Mouse (Mus musculus) midbrain, embryonic 14.5 days (tissue): ENCODE results near the gene Snx1. TPM values are rescaled to one million over a fixed set of nuclear protein-coding genes. Genes with fewer than 3 reads are reported as not detected.

Experiments used
- ATAC-seq: fragments of 200-750 bp; cut with Nextera tagmentation; 2 replicates; pipeline ENCODE4 v1.8.0; 2017; ENCODE audit warnings: moderate number of reproducible peaks, moderate library complexity; ENCODE audit not compliant: low FRiP score, low TSS enrichment
- DNase-seq: peaks from one replicate; pipeline ENCODE4 v3.0.0-alpha.2; 2015
- H3K27ac ChIP-seq: fragments of 300-500 bp; sonication (generic); replicated peaks from 2 replicates; pipeline ENCODE4 v1.5.1; 2014; ENCODE audit warnings: mild to moderate bottlenecking, low read depth, low read length, moderate library complexity
- H3K27me3 ChIP-seq: fragments of 300-500 bp; sonication (generic); 2 replicates; pipeline ENCODE4 v1.6.1; 2014; ENCODE audit warnings: low read length, control low read depth, mixed read lengths; ENCODE audit not compliant: control insufficient read depth, insufficient read depth
- H3K36me3 ChIP-seq: fragments of 300-500 bp; sonication (generic); 2 replicates; pipeline ENCODE4 v1.6.1; 2014; ENCODE audit warnings: low read length, control low read depth; ENCODE audit not compliant: control insufficient read depth, insufficient read depth
- H3K4me1 ChIP-seq: fragments of 300-500 bp; sonication (generic); 2 replicates; pipeline ENCODE4 v1.6.1; 2014; ENCODE audit warnings: mild to moderate bottlenecking, antibody characterized with exemption, low read length, control low read depth; ENCODE audit not compliant: control insufficient read depth, insufficient read depth
- H3K4me2 ChIP-seq: fragments of 300-500 bp; sonication (generic); 2 replicates; pipeline ENCODE4 v1.6.1; 2014; ENCODE audit warnings: mild to moderate bottlenecking, low read length, moderate library complexity
- H3K4me3 ChIP-seq: fragments of 300-500 bp; sonication (generic); replicated peaks from 2 replicates; pipeline ENCODE4 v1.5.1; 2014; ENCODE audit warnings: low read depth, low read length
- H3K9ac ChIP-seq: fragments of 300-500 bp; sonication (generic); replicated peaks from 2 replicates; pipeline ENCODE4 v1.6.1; 2014; ENCODE audit warnings: mild to moderate bottlenecking, low read length, moderate library complexity
- H3K9me3 ChIP-seq: fragments of 300-500 bp; sonication (generic); 2 replicates; pipeline ENCODE4 v1.6.1; 2016; ENCODE audit warnings: low read length, control low read depth, mixed read lengths; ENCODE audit not compliant: control insufficient read depth
- WGBS: fragments of 180-500 bp; shearing (Covaris S2); extraction: QIAGEN DNeasy Blood & Tissue Kit; methylation state at CpG from one replicate; pipeline ENCODE4 v1.1.7; 2014; 5-methylcytosine and 5-hydroxymethylcytosine counted together
- polyA plus RNA-seq: library from polyadenylated mRNA; unstranded; fragments of >200 nt; fragmentation: Nextera tagmentation; extraction: Ambion mirVana; gene quantifications from 2 replicates; pipeline ENCODE4 v1.2.1, GENCODE M21; 2014

The Snx1 gene
- polyA plus RNA-seq, 1 experiment from 2014 or later = 87.9 TPM

DNA sequence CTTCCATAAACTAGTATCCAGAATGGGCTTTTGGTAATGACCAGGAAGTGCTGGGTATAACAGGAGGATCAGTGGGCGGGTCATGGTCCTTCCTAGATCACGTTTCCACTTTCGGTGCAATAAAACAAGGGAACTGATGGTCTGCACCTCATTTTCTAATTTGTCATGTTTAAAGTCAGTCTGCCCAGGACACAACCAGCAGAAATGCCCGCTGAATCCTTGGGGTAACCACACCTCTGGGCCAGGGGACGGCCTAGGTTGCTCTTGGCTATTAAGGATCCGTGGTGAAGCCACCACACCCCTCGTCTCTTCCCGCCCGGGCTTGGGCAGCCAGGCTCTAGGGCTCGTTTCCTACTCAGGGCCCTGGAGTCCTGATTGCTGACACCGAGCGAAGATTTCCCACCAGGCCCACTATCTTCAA, 2.3 kb downstream of the Snx1 start:
- Histone ChIP-seq H3K9me3 (no peaks in the 10 kb centered on the region), H3K4me2 (peak overlapping the region; percentile 74), H3K36me3 (no peaks in the 10 kb centered on the region), H3K27me3 (no peaks in the 10 kb centered on the region), H3K9ac (peak overlapping the region; percentile 73), H3K27ac (peak overlapping the region; percentile 89), H3K4me1 (peaks cover 35% of the 10 kb centered on the region), H3K4me3 (peak overlapping the region; percentile 58)
- peak; percentile 13; the same call in 1 of the 2 replicates for ATAC-seq
- WGBS = under 1% methylated on average over 12 of the region's 12 CpGs
- DNase-seq = no peak

DNA sequence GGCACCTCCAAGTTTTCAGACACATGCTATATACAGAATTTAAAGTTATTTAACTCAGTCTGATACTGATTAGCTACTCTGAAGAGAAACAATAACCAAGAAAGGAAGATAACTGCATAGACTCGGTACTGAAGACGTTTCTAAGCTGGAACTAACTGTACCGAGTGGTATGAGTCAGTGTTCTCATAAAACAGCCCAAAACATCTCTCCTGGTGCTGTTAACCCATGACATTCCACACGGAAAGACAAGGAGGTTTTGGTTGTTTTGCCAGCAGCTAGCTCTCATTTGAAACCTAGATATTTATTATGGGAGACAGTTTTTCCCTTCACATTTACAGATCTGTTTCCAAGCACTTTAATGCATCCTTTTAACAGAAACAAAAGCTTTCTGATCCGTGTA, 2.7 kb downstream of the Snx1 start:
- Histone ChIP-seq H3K27me3 (no peaks in the 10 kb centered on the region), H3K9ac (peak overlapping the region; percentile 73), H3K27ac (peak overlapping the region; percentile 89), H3K4me3 (peak overlapping the region; percentile 58), H3K4me2 (peak overlapping the region; percentile 74), H3K36me3 (no peaks in the 10 kb centered on the region), H3K4me1 (peaks cover 35% of the 10 kb centered on the region), H3K9me3 (no peaks in the 10 kb centered on the region)
- no peak for ATAC-seq
- 16% methylated on average over 5 of the region's 5 CpGs for WGBS
- DNase-seq = no peak

DNA sequence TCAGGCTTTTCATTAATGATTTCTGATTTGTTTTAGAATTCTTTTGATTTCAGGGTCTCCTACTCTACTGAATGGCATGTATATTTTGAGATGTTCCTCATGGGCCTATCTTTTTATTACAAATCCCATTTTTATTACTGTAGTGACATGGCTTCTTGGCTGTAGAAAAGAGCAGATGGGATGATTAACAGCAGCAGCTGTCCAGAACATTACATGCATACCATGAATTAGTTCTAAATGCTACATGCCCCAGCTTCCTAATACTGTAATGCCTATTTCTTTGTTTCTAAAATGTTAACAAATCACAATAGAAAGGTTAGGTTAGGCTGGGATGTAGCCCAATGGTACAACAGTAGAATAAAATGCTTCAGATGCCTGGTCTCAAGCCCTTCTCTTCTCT, 5.0 kb downstream of the Snx1 start:
- Histone ChIP-seq H3K27me3 (no peaks in the 10 kb centered on the region), H3K4me2 (no peak overlapping the region), H3K4me3 (no peak overlapping the region), H3K27ac (no peak overlapping the region), H3K4me1 (peaks cover 25% of the 10 kb centered on the region), H3K9ac (no peak overlapping the region), H3K36me3 (no peaks in the 10 kb centered on the region), H3K9me3 (no peaks in the 10 kb centered on the region)
- no peak for DNase-seq
- no peak for ATAC-seq

DNA sequence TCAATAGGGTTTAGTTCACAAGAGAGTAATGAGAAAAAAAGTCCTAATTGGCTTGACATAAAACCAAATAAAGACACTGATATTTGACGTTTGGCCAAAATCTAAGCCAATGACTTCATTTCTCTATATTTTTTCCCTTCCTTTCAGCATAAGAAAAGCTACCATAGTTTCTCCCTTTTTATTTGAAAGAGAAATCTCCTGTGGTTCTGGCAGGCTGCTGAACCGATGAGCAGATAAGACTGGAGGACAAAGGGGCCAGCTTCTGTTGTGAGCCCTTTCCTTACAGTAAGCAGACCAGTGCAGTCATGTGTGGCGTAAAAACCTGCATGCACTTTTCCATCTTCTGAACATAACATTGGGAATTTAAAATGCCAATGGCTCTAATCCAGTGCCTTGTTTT, 5.4 kb downstream of the Snx1 start:
- H3K4me2 ChIP-seq = no peak overlapping the region
- H3K4me3 ChIP-seq = no peak overlapping the region
- H3K9me3 ChIP-seq = no peaks in the 10 kb centered on the region
- H3K9ac ChIP-seq = no peak overlapping the region
- no peaks in the 10 kb centered on the region for H3K27me3 ChIP-seq
- H3K4me1 ChIP-seq = peaks cover 25% of the 10 kb centered on the region
- WGBS = 57% methylated on average over 3 of the region's 3 CpGs
- ATAC-seq (no peak), DNase-seq (no peak)
- H3K36me3 ChIP-seq = no peaks in the 10 kb centered on the region
- no peak overlapping the region for H3K27ac ChIP-seq

DNA sequence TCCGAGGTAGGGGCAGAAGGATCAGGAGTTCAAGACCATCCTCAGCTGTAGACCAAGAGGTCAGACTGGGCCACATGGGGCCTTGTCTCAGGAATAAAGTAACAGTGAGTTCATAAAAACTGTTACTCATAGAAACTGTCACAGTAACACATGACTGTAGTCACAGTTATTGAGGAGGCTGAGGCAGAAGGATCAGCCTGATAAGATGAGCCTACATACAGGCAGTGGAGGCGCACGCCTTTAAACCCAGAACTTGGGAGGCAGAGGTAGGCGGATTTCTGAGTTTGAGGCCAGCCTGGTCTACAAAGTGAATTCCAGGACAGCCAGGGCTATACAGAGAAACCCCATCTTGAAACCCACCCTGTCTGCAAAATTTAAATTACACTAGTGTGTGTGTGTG, 6.3 kb downstream of the Snx1 start:
- Histone ChIP-seq H3K4me2 (no peak overlapping the region), H3K4me3 (no peak overlapping the region), H3K9ac (no peak overlapping the region), H3K36me3 (peaks cover 6% of the 10 kb centered on the region), H3K27ac (no peak overlapping the region), H3K9me3 (no peaks in the 10 kb centered on the region), H3K27me3 (no peaks in the 10 kb centered on the region), H3K4me1 (peaks cover 19% of the 10 kb centered on the region)
- WGBS = 92% methylated on average over 4 of the region's 4 CpGs
- ATAC-seq (no peak), DNase-seq (no peak)

DNA sequence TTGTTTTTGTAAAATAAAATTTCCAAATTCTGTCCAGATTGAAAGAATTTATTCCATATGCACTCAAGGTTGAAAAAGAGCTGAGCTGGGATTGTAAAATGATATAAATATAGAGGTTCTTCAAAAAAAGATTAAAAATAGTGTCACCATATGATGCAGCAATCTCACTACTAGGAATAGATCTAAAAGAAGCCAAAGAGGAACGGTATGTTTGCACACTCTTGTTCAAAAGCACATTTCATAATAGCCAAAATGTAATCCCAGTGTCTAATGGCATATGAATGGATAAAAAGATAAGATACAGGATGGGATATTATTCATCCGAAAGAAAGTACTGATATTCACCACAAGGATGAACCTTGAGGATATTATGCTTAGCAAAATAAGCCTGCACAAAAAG, 6.9 kb downstream of the Snx1 start:
- Histone ChIP-seq H3K4me1 (peaks cover 17% of the 10 kb centered on the region), H3K36me3 (peaks cover 8% of the 10 kb centered on the region), H3K27me3 (no peaks in the 10 kb centered on the region), H3K4me3 (no peak overlapping the region), H3K4me2 (no peak overlapping the region), H3K9me3 (no peaks in the 10 kb centered on the region), H3K27ac (no peak overlapping the region), H3K9ac (no peak overlapping the region)
- DNase-seq (no peak), ATAC-seq (no peak)
- 92% methylated on average over 2 of the region's 2 CpGs for WGBS

DNA sequence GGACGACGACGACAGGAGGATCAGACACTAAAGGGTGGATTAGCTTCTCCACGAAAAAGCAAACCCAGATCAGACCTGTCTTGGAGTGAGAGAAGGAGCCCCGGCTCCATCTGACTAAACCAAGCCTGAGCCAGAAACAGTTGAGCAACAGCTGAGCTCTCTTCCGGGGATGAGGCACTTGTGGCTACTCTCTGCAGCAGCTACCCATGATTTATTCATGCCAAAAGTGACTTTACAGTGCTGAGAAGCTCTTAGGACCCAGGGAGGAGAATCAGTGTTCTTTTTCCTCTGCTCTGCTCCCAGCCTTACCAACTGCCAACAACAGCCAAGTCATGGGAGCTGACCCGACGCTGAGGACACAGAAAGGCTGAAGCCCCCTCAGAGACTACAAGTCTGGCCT, 9.5 kb downstream of the Snx1 start:
- Histone ChIP-seq H3K9ac (no peak overlapping the region), H3K4me1 (no peaks in the 10 kb centered on the region), H3K36me3 (peaks cover 14% of the 10 kb centered on the region), H3K27ac (no peak overlapping the region), H3K27me3 (no peaks in the 10 kb centered on the region), H3K4me2 (no peak overlapping the region), H3K4me3 (no peak overlapping the region), H3K9me3 (no peaks in the 10 kb centered on the region)
- DNase-seq (no peak), ATAC-seq (no peak)
- 58% methylated on average over 8 of the region's 8 CpGs for WGBS

DNA sequence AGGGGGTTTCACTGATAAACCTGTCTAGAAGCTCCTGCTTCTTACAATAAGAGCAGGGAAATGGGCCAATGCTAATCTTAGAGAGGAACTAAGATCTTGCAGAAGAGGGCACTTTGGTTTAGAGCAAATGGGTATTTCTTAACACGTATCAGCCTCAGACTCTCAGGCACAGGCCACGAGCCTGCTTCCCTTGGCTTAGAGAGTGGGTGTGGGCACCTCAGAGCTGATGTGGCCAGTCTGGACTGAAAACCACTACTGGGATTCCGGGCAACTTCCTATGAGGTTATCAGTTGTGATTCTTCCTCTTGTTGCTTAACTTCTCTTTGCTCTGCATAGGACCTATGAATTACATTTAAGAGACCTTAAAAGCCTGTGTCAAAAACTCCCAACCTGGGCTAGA, 12.0 kb downstream of the Snx1 start:
- Histone ChIP-seq H3K4me3 (no peak overlapping the region), H3K9me3 (no peaks in the 10 kb centered on the region), H3K4me1 (no peaks in the 10 kb centered on the region), H3K27me3 (no peaks in the 10 kb centered on the region), H3K36me3 (peaks cover 16% of the 10 kb centered on the region), H3K9ac (no peak overlapping the region), H3K4me2 (no peak overlapping the region), H3K27ac (no peak overlapping the region)
- no peak for ATAC-seq
- 94% methylated on average over 3 of the region's 3 CpGs for WGBS
- DNase-seq = no peak

DNA sequence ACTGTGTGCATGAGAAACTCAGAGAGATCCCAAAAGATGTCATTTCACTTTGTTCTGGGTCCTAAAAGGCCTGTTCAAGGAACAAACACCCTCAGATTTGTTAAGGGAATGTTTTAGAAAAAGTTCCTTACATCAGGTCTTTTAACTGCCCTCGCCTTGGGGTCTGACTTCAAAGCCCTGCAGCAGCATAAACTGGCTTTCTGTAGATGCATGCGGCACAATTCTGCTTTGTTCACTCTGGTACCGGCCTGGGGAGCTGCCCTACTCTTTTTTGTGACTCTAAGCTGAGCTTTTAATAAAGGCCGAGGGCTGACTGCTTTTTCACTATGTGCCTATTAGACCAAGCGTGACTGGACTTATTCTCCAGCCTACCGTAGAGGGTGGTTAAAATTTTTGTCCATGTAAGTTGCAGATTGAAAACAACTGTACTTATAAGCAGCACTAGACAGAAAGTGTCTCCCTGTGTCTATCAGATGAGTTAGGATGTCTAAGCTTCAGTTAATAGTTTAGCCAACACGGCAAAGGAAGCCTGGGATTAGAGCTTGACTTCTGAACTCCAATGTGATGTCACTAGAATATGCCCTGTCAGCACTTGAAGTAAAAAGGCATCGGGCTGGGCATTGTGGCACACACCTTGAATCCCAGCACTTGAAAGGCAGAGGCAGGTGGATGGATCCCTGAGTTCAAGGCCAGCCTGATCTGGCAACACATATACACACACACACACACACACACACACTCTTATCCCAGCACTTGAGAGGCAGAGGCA, 15.6 kb downstream of the Snx1 start:
- no peaks in the 10 kb centered on the region for H3K4me1 ChIP-seq
- no peak overlapping the region for H3K9ac ChIP-seq
- no peaks in the 10 kb centered on the region for H3K9me3 ChIP-seq
- peaks cover 47% of the 10 kb centered on the region for H3K36me3 ChIP-seq
- whole genome bisulfite sequencing = 17% methylated on average over 8 of the region's 8 CpGs
- H3K27me3 ChIP-seq = no peaks in the 10 kb centered on the region
- DNase-seq = peak; percentile 41
- peak overlapping the region; percentile 34; the same call in 1 of the 2 replicates for H3K27ac ChIP-seq
- no peak overlapping the region for H3K4me2 ChIP-seq
- no peak overlapping the region for H3K4me3 ChIP-seq
- no peak for ATAC-seq
